Mouse (Mus musculus) heart, embryonic 14.5 days (tissue): ENCODE measurements at regions not wholly inside any gene's neighbourhood (a gene's known extent, or its start where the extent isn't known, plus 50 kb on each side); places are given as distances from the start of the nearest gene placed in this dataset.

Source experiments
- ATAC-seq: fragments of 200-750 bp; cut with Nextera tagmentation; 2 replicates; pipeline ENCODE4 v1.8.0; 2017; ENCODE audit warnings: low read depth, moderate TSS enrichment; ENCODE audit not compliant: insufficient number of reproducible peaks, insufficient read depth, low FRiP score
- H3K27ac ChIP-seq, 2 experiments: fragments of 200-500 bp in 1 of 2; fragments of 300-500 bp in 1 of 2; sonication (generic) in 1 of 2; replicated peaks in 1 of 2; 2 replicates each; pipeline ENCODE4 v1.5.1; 2012 to 2014; ENCODE audit warnings: low read depth in 2 of 2, low read length in 2 of 2, control low read depth in 1 of 2, mild to moderate bottlenecking in 1 of 2, mixed read lengths in 1 of 2; ENCODE audit not compliant: control insufficient read depth in 1 of 2, insufficient read depth in 1 of 2
- H3K27me3 ChIP-seq: fragments of 300-500 bp; sonication (generic); 2 replicates; pipeline ENCODE4 v1.6.1; 2014; ENCODE audit warnings: mild to moderate bottlenecking, low read length, control low read depth; ENCODE audit not compliant: control insufficient read depth, insufficient read depth
- H3K36me3 ChIP-seq: fragments of 300-500 bp; sonication (generic); 2 replicates; pipeline ENCODE4 v1.6.1; 2014; ENCODE audit warnings: mild to moderate bottlenecking, control low read depth, low read length, mixed read lengths; ENCODE audit not compliant: control insufficient read depth, insufficient read depth
- H3K4me1 ChIP-seq, 2 experiments: fragments of 200-500 bp in 1 of 2; fragments of 300-500 bp in 1 of 2; sonication (generic) in 1 of 2; 2 replicates each; pipeline ENCODE4 v1.6.1; 2012 to 2014; ENCODE audit warnings: low read length in 2 of 2, control low read depth in 1 of 2, mixed read lengths in 1 of 2; ENCODE audit not compliant: control insufficient read depth in 2 of 2, insufficient read depth in 2 of 2
- H3K4me2 ChIP-seq: fragments of 300-500 bp; sonication (generic); 2 replicates; pipeline ENCODE4 v1.6.1; 2014; ENCODE audit warnings: mild to moderate bottlenecking, low read length
- H3K4me3 ChIP-seq, 2 experiments: fragments of 200-500 bp in 1 of 2; fragments of 300-500 bp in 1 of 2; sonication (generic) in 1 of 2; 2 replicates each; pipeline ENCODE4 v1.5.1; 2012 to 2014; ENCODE audit warnings: low read length in 2 of 2, mild to moderate bottlenecking in 2 of 2, control low read depth in 1 of 2, low read depth in 1 of 2, moderate library complexity in 1 of 2; ENCODE audit not compliant: control insufficient read depth in 1 of 2, insufficient read depth in 1 of 2
- H3K9ac ChIP-seq: fragments of 300-500 bp; sonication (generic); 2 replicates; pipeline ENCODE4 v1.6.1; 2014; ENCODE audit warnings: mild to moderate bottlenecking, low read length
- H3K9me3 ChIP-seq: fragments of 300-500 bp; sonication (generic); 2 replicates; pipeline ENCODE4 v1.6.1; 2016; ENCODE audit warnings: low read length, control low read depth; ENCODE audit not compliant: control insufficient read depth
- WGBS: fragments of 180-500 bp; shearing (Covaris S2); extraction: QIAGEN DNeasy Blood & Tissue Kit; methylation state at CpG from one replicate; pipeline ENCODE4 v1.1.7; 2014; 5-methylcytosine and 5-hydroxymethylcytosine counted together

- H3K27me3 ChIP-seq, result no peaks in the 10 kb centered on the region
- H3K4me3 ChIP-seq, result no peak overlapping the region
- H3K27ac ChIP-seq, result no peak overlapping the region
- H3K9me3 ChIP-seq, result no peaks in the 10 kb centered on the region; the same call in 1 of the 2 replicates
- no peak for ATAC-seq
- H3K9ac ChIP-seq, result no peak overlapping the region
- H3K4me2 ChIP-seq, result no peak overlapping the region
- no peaks in the 10 kb centered on the region for H3K4me1 ChIP-seq
- H3K36me3 ChIP-seq, result no peaks in the 10 kb centered on the region
Measured at GRCm38 (mm10) chr6:12177996-12178395, 270.4 kb downstream of the Phf14 start.

GRCm38 (mm10) chr6:12180951-12181350 lies 273.3 kb downstream of the Phf14 start:
- H3K4me1 ChIP-seq, result no peaks in the 10 kb centered on the region
- H3K9ac ChIP-seq, result no peak overlapping the region
- H3K9me3 ChIP-seq, result no peaks in the 10 kb centered on the region
- no peaks in the 10 kb centered on the region for H3K36me3 ChIP-seq
- no peak for ATAC-seq
- no peaks in the 10 kb centered on the region for H3K27me3 ChIP-seq
- H3K4me3 ChIP-seq, result no peak overlapping the region
- no peak overlapping the region for H3K4me2 ChIP-seq
- no peak overlapping the region for H3K27ac ChIP-seq
- WGBS, result 71% methylated on average over 3 of the region's 3 CpGs

- Histone ChIP-seq H3K4me1 (no peaks in the 10 kb centered on the region), H3K4me3 (no peak overlapping the region), H3K27me3 (no peaks in the 10 kb centered on the region), H3K36me3 (no peaks in the 10 kb centered on the region), H3K27ac (no peak overlapping the region), H3K4me2 (no peak overlapping the region), H3K9ac (no peak overlapping the region), H3K9me3 (no peaks in the 10 kb centered on the region)
- no peak for ATAC-seq
- 68% methylated on average over 1 of the region's 1 CpGs for WGBS
Measured at GRCm38 (mm10) chr6:12210190-12210589, 302.6 kb downstream of the Phf14 start.

- ATAC-seq, result no peak
- Histone ChIP-seq H3K4me2 (no peak overlapping the region), H3K27ac (no peak overlapping the region), H3K36me3 (no peaks in the 10 kb centered on the region), H3K27me3 (no peaks in the 10 kb centered on the region), H3K4me3 (no peak overlapping the region), H3K4me1 (no peaks in the 10 kb centered on the region), H3K9ac (no peak overlapping the region), H3K9me3 (no peaks in the 10 kb centered on the region)
- WGBS, result 82% methylated on average over 12 of the region's 12 CpGs
Measured at GRCm38 (mm10) chr6:12214526-12215177, 307.0 kb downstream of the Phf14 start.

- Histone ChIP-seq H3K27ac (no peak overlapping the region), H3K27me3 (no peaks in the 10 kb centered on the region), H3K36me3 (no peaks in the 10 kb centered on the region), H3K4me1 (no peaks in the 10 kb centered on the region), H3K9me3 (no peaks in the 10 kb centered on the region), H3K4me3 (no peak overlapping the region), H3K9ac (no peak overlapping the region), H3K4me2 (no peak overlapping the region)
- 56% methylated on average over 1 of the region's 1 CpGs for WGBS
- no peak for ATAC-seq
Measured at GRCm38 (mm10) chr6:12215178-12215553, 307.6 kb downstream of the Phf14 start.

GRCm38 (mm10) chr6:12244151-12244550 lies 336.5 kb downstream of the Phf14 start:
- Histone ChIP-seq H3K27ac (no peak overlapping the region), H3K9ac (no peak overlapping the region), H3K4me1 (no peaks in the 10 kb centered on the region), H3K4me2 (no peak overlapping the region), H3K27me3 (no peaks in the 10 kb centered on the region), H3K4me3 (no peak overlapping the region), H3K9me3 (no peaks in the 10 kb centered on the region), H3K36me3 (no peaks in the 10 kb centered on the region)
- WGBS, result 10% methylated on average over 1 of the region's 1 CpGs
- no peak for ATAC-seq

GRCm38 (mm10) chr6:12247975-12248374 lies 340.4 kb downstream of the Phf14 start:
- H3K4me3 ChIP-seq, result no peak overlapping the region
- no peaks in the 10 kb centered on the region for H3K9me3 ChIP-seq
- no peak overlapping the region for H3K9ac ChIP-seq
- ATAC-seq, result no peak
- H3K4me1 ChIP-seq, result no peaks in the 10 kb centered on the region
- H3K27me3 ChIP-seq, result no peaks in the 10 kb centered on the region
- H3K36me3 ChIP-seq, result no peaks in the 10 kb centered on the region
- H3K27ac ChIP-seq, result no peak overlapping the region
- no peak overlapping the region for H3K4me2 ChIP-seq

GRCm38 (mm10) chr6:12248599-12248998 lies 341.0 kb downstream of the Phf14 start:
- Histone ChIP-seq H3K27me3 (no peaks in the 10 kb centered on the region), H3K9me3 (no peaks in the 10 kb centered on the region), H3K9ac (no peak overlapping the region), H3K27ac (no peak overlapping the region), H3K36me3 (no peaks in the 10 kb centered on the region), H3K4me3 (no peak overlapping the region), H3K4me1 (no peaks in the 10 kb centered on the region), H3K4me2 (no peak overlapping the region)
- 57% methylated on average over 4 of the region's 4 CpGs for WGBS
- ATAC-seq, result no peak
